Mouse (Mus musculus) erythroblast, adult 5-6 weeks (primary cell): ENCODE results near the gene 2610001J05Rik. TPM values are rescaled to one million over a fixed set of nuclear protein-coding genes. Genes with fewer than 3 reads are reported as not detected.

Source experiments
- ATAC-seq: replicated peaks from 2 replicates; pipeline ENCODE4 v1.8.0; 2016; ENCODE audit warnings: moderate number of reproducible peaks, mild to moderate bottlenecking, moderate TSS enrichment, inconsistent platforms; ENCODE audit not compliant: poor library complexity, low FRiP score, severe bottlenecking
- total RNA-seq, 2 experiments: library from RNA; stranded (forward) in 1 of 2; stranded (reverse) in 1 of 2; fragments of 150-400 nt in 1 of 2; fragments of 200-764, 138-1000 nt in 1 of 2; gene quantifications; 2 replicates each; pipeline versions ENCODE4 v1.2.3 to v1.2.4; 2015 to 2017; ENCODE audit warnings: low replicate concordance in 2 of 2

The 2610001J05Rik gene
- total RNA-seq, 2 experiments from 2014 or later, result 11.6 to 13.1 TPM

- ATAC-seq, result no peak
Observed at GRCm38 (mm10) chr6:13836967-13837570, 34.2 kb downstream of the 2610001J05Rik start.

DNA sequence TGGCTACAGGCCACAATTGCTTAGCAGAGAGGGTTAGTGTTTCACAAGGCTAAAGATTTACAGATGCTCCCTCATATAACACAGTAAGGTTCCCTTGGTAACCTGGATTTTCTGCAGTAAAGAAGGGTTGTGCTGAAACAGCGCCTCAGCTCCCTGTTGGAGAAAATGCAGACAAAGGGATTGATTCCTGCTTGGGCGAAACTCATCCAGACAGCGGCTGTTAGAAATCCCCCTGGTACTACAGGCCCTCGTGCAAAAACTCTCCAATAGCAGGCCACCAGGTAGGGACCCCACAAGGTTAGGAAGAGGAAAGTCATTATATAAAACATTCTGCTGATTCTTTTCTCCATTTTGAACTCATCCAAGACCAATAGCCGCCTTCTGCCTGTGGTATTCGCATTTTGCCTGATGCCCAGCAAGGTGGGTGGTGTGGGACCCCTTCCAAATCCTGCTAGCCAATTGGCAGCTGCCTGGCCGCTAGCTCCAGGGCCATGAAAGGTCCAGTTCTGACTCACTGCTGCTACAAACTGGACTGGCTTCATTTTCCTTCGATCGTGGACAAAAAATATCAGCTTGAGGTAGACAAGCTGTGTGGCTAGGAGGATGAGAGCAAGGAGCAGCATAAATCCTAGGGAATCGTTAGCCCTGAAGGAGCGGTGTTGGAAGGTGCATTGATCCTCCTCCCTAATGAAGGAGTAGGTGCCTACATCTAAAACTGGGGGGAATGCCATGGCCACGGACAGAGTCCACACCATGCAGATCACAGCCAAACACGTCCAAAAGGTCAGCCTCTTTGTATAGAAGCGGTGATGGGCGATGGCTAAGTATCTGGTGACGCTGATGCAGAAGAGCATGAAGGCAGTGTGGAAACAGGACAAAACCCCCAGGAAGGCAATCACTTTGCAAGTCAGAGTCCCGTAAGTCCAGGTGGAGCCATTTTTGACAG, 35.3 kb downstream of the 2610001J05Rik start:
- ATAC-seq, result no peak

DNA sequence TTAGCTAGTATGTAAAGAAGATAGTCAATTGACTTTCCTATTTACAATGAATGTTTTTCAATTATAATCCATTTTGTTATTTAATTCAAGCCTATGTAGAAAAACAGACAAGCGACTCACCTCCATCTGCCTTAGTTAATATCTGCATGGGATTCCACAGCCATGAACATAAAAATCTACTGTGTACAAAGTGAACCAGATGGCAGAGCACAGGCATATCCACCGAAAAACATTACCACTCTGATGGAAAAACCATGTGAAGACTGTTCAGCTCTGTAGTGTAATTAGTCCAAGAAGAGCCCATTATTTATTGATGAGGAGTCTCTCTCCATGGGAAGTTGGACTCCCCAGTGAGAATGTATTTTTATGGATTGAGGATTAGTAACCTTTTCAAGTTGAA, 38.5 kb downstream of the 2610001J05Rik start:
- ATAC-seq, result no peak

GRCm38 (mm10) chr6:13828877-13829276, 42.4 kb downstream of the 2610001J05Rik start:
- ATAC-seq, result no peak

Other genes starting within 250 kb of the 2610001J05Rik start
- gene Bmt2, start 193.6 kb downstream of the 2610001J05Rik start, total RNA-seq (2015; ENCODE audit: low replicate concordance), result 2.3 and 6.5 TPM in 2 replicates
- 4.0 and 6.0 TPM in 2 replicates for gene Bmt2, start 193.6 kb downstream of the 2610001J05Rik start, total RNA-seq (2017; ENCODE audit: low replicate concordance)
- 0.19 TPM in 1 of 2 replicates, not detected in the other for gene Gpr85, start 31.6 kb downstream of the 2610001J05Rik start, total RNA-seq (2015; ENCODE audit: low replicate concordance)
- gene Gpr85, start 31.6 kb downstream of the 2610001J05Rik start, total RNA-seq (2017; ENCODE audit: low replicate concordance), result not detected in 2 replicates